Mouse (Mus musculus) ES-E14 (cell line): ENCODE measurements around the gene Nkx2-5. TPM values are rescaled to one million over a fixed set of nuclear protein-coding genes. Genes with fewer than 3 reads are reported as not detected.

Experiments used
- DNase-seq: peaks from one replicate; pipeline ENCODE4 v3.0.0-alpha.2; 2013; ENCODE audit warnings: low read depth, low spot score
- H3K27ac ChIP-seq: 2 replicates; pipeline ENCODE4 v1.5.1; 2012; ENCODE audit warnings: low read depth, mild to moderate bottlenecking, low read length, moderate library complexity, mixed read lengths; ENCODE audit not compliant: poor library complexity, insufficient read depth, severe bottlenecking
- H3K36me3 ChIP-seq: 2 replicates; pipeline ENCODE4 v1.6.1; 2012; ENCODE audit warnings: mild to moderate bottlenecking, low read length, moderate library complexity, mixed read lengths; ENCODE audit not compliant: control insufficient read depth, poor library complexity, insufficient read depth, severe bottlenecking
- H3K4me1 ChIP-seq, 2 experiments: fragments of 150-350 bp in 1 of 2; sonication (generic) in 1 of 2; 2 replicates each; pipeline ENCODE4 v1.6.1; 2012; ENCODE audit warnings: low read length in 2 of 2, mild to moderate bottlenecking in 1 of 2, mixed read lengths in 1 of 2; ENCODE audit not compliant: control insufficient read depth in 2 of 2, insufficient read depth in 2 of 2, poor library complexity in 1 of 2
- H3K4me3 ChIP-seq, 2 experiments: fragments of 150-350 bp in 1 of 2; sonication (generic) in 1 of 2; 2 replicates each; pipeline ENCODE4 v1.5.1; 2012; ENCODE audit warnings: low read length in 2 of 2, low read depth in 1 of 2, mild to moderate bottlenecking in 1 of 2, mixed read lengths in 1 of 2; ENCODE audit not compliant: insufficient read depth in 1 of 2, poor library complexity in 1 of 2, severe bottlenecking in 1 of 2
- H3K9ac ChIP-seq: 2 replicates; pipeline ENCODE4 v1.6.1; 2012; ENCODE audit warnings: low read depth, mild to moderate bottlenecking, low read length, mixed read lengths; ENCODE audit not compliant: poor library complexity, insufficient read depth, severe bottlenecking
- H3K9me3 ChIP-seq: fragments of 150-350 bp; sonication (generic); 2 replicates; pipeline ENCODE4 v1.6.1; 2012; ENCODE audit warnings: low read depth, mild to moderate bottlenecking, low read length; ENCODE audit not compliant: control insufficient read depth, insufficient read depth
- CHD2 ChIP-seq: IDR thresholded peaks from 2 replicates; pipeline ENCODE4 v1.6.1; 2014; ENCODE audit warnings: mild to moderate bottlenecking, low read depth, low read length, inconsistent platforms
- HCFC1 ChIP-seq: IDR thresholded peaks from 2 replicates; pipeline ENCODE4 v1.6.1; 2012; ENCODE audit warnings: low read length, inconsistent platforms, borderline replicate concordance; ENCODE audit not compliant: insufficient read depth
- MAFK ChIP-seq: IDR thresholded peaks from 2 replicates; pipeline ENCODE4 v1.6.1; 2014; ENCODE audit warnings: mild to moderate bottlenecking, low read depth, low read length, inconsistent platforms; ENCODE audit not compliant: insufficient read depth
- ZC3H11A ChIP-seq: IDR thresholded peaks from 2 replicates; pipeline ENCODE4 v1.6.1; 2012; ENCODE audit warnings: low read depth, mild to moderate bottlenecking, inconsistent platforms, low read length, borderline replicate concordance
- ZNF384 ChIP-seq: IDR thresholded peaks from 2 replicates; pipeline ENCODE4 v1.6.1; 2012; ENCODE audit warnings: low read depth, low read length, inconsistent platforms
- in situ Hi-C, 2 experiments: fragments of 600-800 bp; cut with MboI; formaldehyde crosslinking; loops; one replicate each; pipeline ENCODE4 v1.15.1; 2025; ENCODE audit warnings: low sequenced_read_pairs in 2 of 2, inconsistent platforms in 1 of 2; ENCODE audit not compliant: unreplicated experiment in 2 of 2
- total RNA-seq: library from RNA; depleted of rRNA; stranded (reverse); fragments of 300-350 nt; gene quantifications from 2 replicates; pipeline ENCODE4 v1.2.3, GENCODE M21; 2012

Nkx2-5 gene
- total RNA-seq, 1 experiment, result 3.0 TPM

GRCm38 (mm10) chr17:26882706-26883105 is 37.9 kb upstream of the Nkx2-5 start:
- in situ Hi-C loops, result loop anchor here in 1 of 2 experiments (10.0 to 25.0 kb wide), 3 partner anchors 88 to 420 kb away; no protein-coding TSS in a partner anchor
- no peaks in the 10 kb centered on the region; the same call in 1 of the 2 replicates for H3K36me3 ChIP-seq
- H3K4me3 ChIP-seq, result no peak overlapping the region
- no peaks in the 10 kb centered on the region for H3K9me3 ChIP-seq
- H3K9ac ChIP-seq, result no peak overlapping the region
- TF ChIP-seq MAFK (no peak), ZC3H11A (no peak), CHD2 (no peak), ZNF384 (no peak)
- H3K4me1 ChIP-seq, result peaks cover 0 to 4% of the 10 kb centered on the region in 2 experiments; a peak in 2 of 4 replicates
- no peak for DNase-seq
- no peak overlapping the region for H3K27ac ChIP-seq

- Histone ChIP-seq H3K4me3 (no peak overlapping the region), H3K9me3 (no peaks in the 10 kb centered on the region), H3K9ac (no peak overlapping the region), H3K4me1 (no peaks in the 10 kb centered on the region), H3K27ac (no peak overlapping the region), H3K36me3 (no peaks in the 10 kb centered on the region)
- TF ChIP-seq CHD2 (no peak), HCFC1 (no peak), ZNF384 (no peak), MAFK (no peak), ZC3H11A (no peak)
- DNase-seq, result peak; percentile 19
- in situ Hi-C loops, result loop anchor here in 1 of 2 experiments (25.0 kb wide), 2 partner anchors 192 to 417 kb away; no protein-coding TSS in a partner anchor
These were observed 34.4 kb upstream of the Nkx2-5 start for GRCm38 (mm10) chr17:26879235-26879634.

- Histone ChIP-seq H3K4me3 (no peak overlapping the region), H3K4me1 (no peaks in the 10 kb centered on the region), H3K9me3 (no peaks in the 10 kb centered on the region), H3K36me3 (no peaks in the 10 kb centered on the region), H3K9ac (no peak overlapping the region), H3K27ac (no peak overlapping the region)
- in situ Hi-C loops, result loop anchor here in 1 of 2 experiments (25.0 kb wide), 2 partner anchors 191 to 416 kb away; no protein-coding TSS in a partner anchor
- no peak for DNase-seq
- TF ChIP-seq ZNF384, result no peak
- TF ChIP-seq HCFC1, result no peak
These were observed 33.1 kb upstream of the Nkx2-5 start for GRCm38 (mm10) chr17:26877927-26878326.

GRCm38 (mm10) chr17:26874542-26874941 is 29.7 kb upstream of the Nkx2-5 start:
- Histone ChIP-seq H3K4me3 (no peak overlapping the region), H3K36me3 (no peaks in the 10 kb centered on the region), H3K9me3 (no peaks in the 10 kb centered on the region), H3K9ac (no peak overlapping the region), H3K27ac (no peak overlapping the region), H3K4me1 (no peaks in the 10 kb centered on the region)
- TF ChIP-seq CHD2 (no peak), ZNF384 (no peak), HCFC1 (no peak), MAFK (no peak), ZC3H11A (no peak)
- no peak for DNase-seq
- in situ Hi-C loops, result no loop called here

GRCm38 (mm10) chr17:26873502-26873901 is 28.7 kb upstream of the Nkx2-5 start:
- Histone ChIP-seq H3K4me1 (no peaks in the 10 kb centered on the region), H3K9me3 (no peaks in the 10 kb centered on the region), H3K36me3 (no peaks in the 10 kb centered on the region), H3K27ac (no peak overlapping the region), H3K4me3 (no peak overlapping the region), H3K9ac (no peak overlapping the region)
- TF ChIP-seq ZNF384, result no peak
- TF ChIP-seq HCFC1, result no peak
- no peak for TF ChIP-seq ZC3H11A
- no peak for TF ChIP-seq MAFK
- TF ChIP-seq CHD2, result no peak
- in situ Hi-C loops, result no loop called here
- no peak for DNase-seq
